Mouse (Mus musculus) E14TG2a.4 (cell line): ENCODE measurements around the gene Pax5.

Source experiments
- CTCF ChIP-seq: conservative IDR thresholded peaks from 2 replicates; pipeline ENCODE4 v1.5.1; 2014; ENCODE audit warnings: low read length
- NANOG ChIP-seq: IDR thresholded peaks from 2 replicates; pipeline ENCODE4 v1.6.1; 2014; ENCODE audit warnings: borderline replicate concordance, low read length, mixed read lengths
- POU5F1 ChIP-seq: IDR thresholded peaks from 2 replicates; pipeline ENCODE4 v1.6.1; 2014; ENCODE audit warnings: low read length, borderline replicate concordance

DNA sequence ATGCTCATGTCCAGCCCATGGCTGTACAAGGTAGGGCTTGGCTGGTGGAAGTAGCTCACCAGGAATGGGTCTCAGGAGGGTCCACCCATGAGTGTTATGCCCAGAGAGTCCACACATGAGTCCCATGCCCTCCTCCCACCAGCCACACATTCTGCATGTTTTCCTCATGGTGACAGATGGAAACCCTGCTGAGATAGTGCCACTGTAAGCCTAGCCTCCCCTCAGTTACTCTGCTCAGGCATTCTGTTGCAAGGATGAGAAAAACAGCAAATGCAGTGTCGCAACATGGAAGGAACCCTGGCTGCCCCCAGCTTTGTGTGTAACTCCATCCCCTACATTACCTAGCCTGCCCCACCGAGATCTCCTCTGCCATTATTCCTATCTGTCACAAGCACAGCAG is 117.2 kb downstream of the Pax5 start:
- no peak for TF ChIP-seq CTCF
- no peak for TF ChIP-seq POU5F1
- no peak for TF ChIP-seq NANOG
